Mouse (Mus musculus): Measurements from ENCODE around the gene Zfp109. TPM values are rescaled to one million over a fixed set of nuclear protein-coding genes. Genes with fewer than 3 reads are reported as not detected.
"Not testable (repeated sequence)": the region's sequence is repeated elsewhere in the genome, so short reads cannot be mapped to it uniquely, and the experiment has no call there.

The Zfp109 gene
- 4.1 and 4.2 TPM in 2 replicates for polyA plus RNA-seq (2012; rRNA removed)

DNA sequence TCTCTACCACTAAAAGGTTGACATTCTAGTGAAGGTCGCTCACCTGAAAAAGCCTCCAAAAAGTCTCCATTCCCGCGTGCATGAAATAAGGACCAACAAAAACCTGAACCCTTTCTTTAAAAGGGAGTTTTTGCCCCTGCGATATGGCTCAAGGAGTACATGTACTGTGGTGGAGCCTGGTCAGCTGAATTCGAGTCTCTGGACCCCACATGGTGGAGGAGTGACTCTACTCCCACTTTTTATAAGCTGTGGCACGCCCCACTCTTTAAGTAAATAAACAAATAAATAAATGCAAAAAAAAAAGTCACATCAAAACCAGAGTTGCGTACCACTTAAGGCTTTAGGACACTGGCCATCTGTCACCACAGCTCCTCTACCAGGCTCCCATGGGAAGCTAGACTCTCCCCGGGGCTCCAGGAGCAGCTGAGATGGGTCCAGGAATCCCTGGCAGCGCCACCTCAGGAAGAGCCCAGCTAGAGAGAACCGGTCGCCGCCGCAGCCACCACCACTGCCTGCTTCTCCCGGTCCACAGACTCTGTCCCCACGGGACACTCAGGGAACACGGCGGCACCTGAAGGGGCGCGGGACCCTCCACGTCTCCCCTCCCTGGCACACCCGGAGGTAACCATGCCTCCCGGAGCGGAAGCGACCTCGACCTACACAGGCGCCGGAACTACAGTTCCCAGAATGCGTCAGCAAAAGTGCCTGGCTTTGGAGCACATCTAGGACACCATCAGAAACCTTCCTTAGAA, at the start of gene Zfp109:
TSS of gene Zfp109 (minus strand) at position 521 of the 752 bp plus-strand sequence.
- DNase-seq (ENCODE audit: low spot score) = peak; percentile 40

DNA sequence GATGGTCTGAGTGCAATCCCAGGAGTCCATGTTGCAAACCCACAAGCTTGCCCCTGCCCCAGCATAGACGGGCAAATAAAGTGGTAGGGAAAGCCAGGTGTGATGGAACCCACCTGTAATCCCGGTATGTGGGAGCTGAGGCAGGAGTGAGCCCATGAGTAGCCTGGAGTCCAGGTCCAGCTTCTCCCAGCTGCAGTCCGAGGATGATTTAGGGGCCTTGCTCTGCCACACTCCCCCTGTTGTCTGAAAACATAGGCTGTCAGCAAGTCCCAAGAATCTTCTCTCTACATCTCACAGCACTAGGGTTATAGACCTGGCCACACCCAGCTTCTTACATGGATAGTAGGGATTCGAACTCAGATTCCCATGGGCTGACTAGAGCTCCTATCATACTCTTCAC, 49.6 kb upstream of the Zfp109 start:
- DNase-seq (ENCODE audit: low spot score) = no peak

DNA sequence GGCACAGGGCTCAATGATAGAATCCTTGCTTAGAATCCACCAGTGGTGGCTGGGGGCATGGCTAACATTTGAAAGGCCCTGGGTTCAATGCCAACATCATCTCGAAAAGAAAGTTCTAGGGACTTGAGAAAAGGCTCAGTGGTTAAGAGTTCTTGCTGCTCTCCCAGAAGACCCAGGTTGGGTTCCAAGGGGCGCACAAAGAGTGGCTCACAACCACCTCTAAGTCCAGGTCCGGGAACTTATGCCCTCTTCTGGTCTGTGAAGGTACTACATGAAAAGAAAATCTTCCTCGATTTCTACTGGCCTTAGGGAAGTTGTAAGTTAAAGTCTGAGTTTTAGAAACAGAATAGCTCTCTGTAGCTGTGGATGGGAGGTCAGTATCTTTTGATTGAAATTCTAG, 48.7 kb upstream of the Zfp109 start:
- no peak for DNase-seq (ENCODE audit: low spot score)

DNA sequence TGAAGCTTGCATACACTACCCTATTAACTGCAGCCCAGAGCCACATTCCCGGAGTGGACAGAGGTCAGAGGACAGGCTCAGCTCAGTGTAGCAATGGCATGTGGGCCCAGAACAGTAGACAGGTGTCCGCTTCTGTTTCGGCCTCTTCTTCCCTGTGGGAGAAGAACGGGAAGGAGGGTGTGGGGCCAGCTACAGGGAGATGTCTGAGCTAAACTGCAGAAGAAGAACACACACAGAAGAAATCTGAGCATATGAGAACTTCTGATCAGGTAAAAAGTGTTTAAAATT, 43.4 kb upstream of the Zfp109 start:
- no peak for DNase-seq (ENCODE audit: low spot score)

DNA sequence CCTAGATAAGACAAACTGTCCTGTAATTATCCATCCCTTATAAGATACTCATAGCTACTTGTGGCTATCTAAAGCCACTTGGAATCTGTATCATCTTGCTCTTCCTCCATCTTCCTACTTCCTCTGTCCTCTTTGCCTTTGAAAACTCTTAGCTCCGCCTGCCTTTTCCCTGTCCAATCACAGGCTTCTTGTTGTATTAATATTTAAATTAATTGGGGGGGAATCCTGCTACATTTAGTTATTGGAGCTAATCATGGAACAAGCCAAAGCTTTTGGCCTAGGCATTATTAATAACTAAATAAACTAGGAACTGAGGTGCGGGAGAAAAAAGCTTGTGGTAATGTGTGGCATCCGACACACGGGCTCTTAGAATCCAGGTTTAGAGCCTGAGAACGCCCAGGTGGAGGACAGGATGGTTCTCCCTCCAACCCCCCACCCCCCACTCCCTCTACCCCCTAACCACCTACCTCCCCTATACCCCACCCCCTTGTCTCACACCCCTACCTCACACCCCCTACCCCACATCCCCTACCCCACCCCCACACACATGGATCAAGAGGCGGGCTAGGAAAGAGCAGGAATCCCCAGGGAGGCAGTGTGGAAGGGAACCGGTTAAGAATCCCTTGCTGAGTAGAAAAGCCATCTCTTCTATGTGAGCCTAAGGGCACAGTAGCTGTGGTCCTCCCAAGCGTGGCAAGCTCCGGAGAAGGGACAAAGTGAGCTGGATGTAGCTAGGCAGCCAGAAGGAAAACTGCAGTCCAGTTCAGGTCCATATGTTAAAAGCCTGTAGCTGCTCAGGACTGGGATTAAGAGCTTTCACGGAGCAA, 42.9 kb upstream of the Zfp109 start:
- DNase-seq (ENCODE audit: low spot score) = no peak

DNA sequence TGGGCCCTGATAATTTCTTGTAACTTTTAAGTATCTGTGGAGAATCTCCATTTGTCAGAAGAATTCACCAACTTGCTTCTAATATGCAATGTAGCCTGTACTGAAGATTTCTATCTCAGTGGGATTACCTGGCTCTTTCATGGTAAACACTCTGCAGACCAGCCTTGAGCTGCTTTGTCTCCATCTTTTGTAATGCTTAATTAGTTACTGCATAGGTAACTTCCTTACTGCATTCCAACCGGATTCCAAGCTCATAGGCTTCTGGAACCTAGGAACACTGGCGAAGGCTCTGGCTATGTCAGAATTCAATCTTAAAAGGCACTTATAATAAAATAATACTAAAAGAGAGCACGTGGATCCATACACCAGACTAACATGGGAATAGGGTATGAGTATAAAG, 41.4 kb upstream of the Zfp109 start:
- DNase-seq (ENCODE audit: low spot score) = not testable (repeated sequence)

DNA sequence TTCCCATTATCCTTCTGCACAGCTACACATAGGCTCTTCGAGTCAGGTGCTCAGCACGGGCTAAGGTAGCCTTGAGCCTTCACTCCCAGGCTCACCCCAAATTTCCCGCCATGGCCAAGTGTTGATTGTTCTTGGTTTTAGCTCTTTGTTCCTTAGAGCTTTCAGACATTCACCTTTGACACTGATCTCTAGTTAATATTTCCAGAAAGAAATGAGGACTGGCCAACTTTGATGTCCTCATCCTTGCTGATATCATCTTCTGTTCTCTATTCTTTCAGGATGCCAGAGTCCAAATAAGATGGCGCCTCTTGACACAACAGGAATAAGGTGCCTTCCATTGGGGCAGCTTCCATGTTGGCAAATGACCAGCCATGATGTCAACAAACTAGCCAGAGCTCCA, 37.1 kb upstream of the Zfp109 start:
- DNase-seq (ENCODE audit: low spot score) = no peak

DNA sequence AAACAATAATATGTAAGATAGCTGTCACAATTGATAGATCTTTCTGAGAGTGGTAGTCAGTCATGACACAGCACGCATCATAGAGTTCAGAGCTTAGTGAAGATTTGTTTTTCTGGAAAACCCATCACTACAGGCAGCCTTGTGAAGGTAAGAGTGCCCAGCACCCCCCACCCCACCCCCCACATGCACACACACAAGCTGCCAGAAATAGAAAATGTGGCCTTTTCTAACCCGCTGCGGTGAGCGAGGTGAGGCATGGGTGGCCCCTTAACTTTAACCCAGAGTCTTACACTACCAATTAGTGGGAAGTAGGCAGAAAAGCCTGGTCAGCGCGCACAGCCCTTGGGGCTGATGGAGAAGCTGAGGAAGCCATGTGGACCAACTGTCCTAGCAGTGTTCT, 33.8 kb upstream of the Zfp109 start:
- no peak for DNase-seq (ENCODE audit: low spot score)

DNA sequence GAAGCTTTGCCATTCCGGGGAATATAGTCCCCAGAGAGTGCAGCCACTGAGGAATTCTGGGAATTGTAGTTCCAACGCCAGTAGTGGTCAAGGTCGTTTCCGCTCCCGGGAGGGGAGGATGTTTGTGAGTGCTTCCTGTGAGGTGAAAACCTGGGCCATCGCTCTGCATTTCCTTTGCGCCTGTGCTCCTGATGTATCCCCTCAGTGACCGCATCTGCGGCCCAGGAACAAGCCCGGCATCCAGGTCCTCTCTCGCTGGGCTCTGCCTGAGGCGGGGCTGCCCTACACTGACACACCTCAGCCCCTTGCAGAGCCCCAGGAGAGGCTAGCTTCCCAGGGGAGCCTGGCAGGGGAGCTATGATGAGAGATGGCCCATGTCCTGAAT, 32.9 kb upstream of the Zfp109 start, which contains the start of gene Zfp93:
TSS of gene Zfp93 (plus strand) at position 133 of the 385 bp plus-strand sequence.
- peak; percentile 33 for DNase-seq (ENCODE audit: low spot score)

DNA sequence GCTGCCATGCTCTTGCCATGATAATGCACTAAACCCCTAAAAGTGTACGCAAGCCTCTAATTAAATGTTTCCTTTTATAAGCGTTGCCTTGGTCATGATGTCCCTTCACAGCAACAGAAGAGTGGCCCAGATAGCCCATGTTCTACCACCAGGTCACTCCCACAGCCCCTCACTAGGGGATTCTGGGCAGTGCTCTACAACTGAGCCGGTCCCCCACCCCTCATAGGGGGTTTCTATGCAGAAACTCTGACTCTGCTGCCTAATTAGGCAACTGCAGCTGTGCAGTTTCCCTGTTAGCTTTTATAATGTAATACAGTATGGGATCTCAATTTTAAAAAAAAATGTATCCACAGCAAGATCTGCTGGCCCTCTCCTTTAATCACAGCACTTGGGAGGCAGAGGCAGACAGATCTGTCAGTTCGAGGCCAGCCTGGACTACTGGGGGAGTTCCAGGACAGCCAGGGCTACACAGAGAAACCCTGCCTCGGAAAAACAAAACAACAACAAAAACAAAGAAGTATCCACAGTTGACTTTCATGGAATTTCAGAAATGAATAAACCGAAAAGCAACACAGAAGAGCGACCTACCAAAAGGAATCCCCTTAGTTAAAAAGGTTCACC, 32.4 kb upstream of the Zfp109 start:
- no peak for DNase-seq (ENCODE audit: low spot score)

DNA sequence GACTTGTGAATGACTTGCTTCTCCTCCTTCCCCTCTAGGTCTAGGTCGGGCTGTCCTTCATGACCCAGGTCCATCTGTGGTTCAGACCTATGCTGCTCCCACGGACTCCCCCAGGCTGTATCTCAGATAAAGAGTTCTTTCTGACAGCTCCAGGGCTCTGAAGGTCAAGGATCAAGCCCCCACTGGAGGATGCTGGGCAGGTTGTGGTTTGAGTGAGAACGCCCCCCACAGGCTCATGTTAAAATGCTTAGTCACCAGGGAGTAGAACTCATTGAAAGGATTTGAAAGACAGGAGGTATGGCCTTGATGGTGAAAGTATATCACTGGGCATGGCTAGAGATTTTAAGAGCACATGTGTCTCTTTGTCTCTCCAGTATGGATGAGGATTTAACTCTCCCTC, 31.9 kb upstream of the Zfp109 start:
- DNase-seq (ENCODE audit: low spot score) = no peak

DNA sequence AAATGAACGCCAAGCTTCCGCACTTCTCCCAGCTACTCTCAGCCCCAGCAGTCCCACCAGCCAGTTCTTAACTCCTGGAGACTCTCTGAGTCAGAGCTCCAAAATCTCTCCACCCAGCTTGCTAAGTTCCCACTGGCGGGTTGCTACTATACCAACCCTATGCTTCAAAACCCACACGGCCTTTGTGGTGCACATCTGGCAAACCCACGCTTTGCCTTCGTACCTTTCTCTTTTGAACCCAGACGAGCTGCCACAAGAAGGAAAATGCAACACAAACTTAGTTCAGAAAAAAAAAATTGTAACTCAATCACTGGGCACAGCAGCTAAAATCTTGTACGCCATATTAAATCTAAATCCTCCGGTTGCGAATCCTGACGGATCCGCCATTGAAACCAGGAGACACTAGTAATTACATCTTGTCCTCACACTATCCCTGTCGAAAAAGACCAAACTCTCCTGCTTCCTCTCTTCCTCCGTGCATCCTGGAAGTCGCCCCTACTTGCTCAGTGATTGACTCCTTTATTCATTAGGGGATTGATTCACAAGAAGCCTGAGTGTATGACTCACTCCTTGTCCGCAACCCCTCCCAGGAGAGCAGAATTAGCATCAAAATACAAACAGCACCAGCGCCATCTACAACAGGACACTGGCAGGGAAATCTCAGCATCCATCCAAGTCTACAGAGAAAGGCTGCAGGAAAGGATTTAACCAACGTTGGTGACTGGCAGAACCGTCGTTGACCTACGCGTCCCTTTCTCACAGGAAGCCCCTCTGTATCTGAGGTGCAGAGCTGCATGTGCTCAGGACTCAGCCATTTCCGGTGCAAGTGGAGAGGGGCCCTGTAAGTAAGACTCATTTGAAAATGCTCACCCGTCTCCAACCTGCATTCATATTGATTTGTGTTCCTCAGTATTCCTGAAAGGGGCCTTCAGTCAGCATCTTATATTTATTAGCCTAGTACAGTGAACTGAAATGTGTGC, 31.1 kb upstream of the Zfp109 start:
- no peak for DNase-seq (ENCODE audit: low spot score)

DNA sequence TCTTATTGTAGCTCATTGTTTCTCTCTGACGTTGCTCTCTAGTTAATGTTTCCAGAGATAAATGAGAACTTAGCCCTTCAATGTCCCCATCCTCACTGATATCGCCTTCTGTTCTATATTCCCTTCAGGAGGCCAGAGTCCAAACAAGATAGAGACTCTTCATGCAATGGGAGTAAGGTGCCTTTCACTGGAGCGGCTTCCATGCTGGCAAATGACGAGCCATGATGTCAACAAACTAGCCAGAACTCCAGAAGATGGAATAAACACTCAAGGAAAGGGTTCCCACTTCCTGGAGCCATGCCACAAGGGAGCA, 22.6 kb upstream of the Zfp109 start:
- DNase-seq (ENCODE audit: low spot score) = no peak

DNA sequence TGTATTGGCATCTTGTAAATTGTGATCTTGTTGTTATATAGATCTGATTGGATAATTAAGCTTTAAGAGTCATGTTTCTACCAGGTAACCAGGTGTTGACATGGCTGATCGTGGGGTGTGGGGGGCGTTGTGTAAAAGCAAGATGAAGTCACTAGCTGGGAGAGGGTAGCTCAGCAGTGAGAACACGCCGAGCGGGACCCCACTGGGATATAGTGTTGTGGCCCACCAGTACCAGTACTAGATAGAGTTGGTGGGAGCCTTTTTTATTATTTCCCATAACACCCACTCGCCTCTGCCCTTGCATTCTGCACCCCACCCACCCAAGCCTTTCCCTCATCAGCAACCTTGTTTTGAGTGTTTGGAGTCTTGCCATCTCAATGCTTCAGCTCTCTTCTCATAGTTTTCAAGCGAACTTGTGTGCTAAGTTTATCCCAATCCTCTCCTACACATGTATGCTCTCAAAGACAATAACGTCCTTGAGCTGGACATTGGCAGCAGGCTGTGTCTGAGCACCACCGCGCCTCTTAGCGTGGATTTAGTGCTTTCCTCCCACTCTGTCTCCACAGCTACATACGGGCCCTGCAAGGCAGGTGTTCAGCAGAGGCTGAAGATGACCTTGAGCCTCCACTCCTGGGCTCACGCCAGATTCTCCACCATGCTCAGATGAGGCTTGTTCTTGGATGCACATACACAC, 22.1 kb upstream of the Zfp109 start:
- DNase-seq (ENCODE audit: low spot score) = no peak

DNA sequence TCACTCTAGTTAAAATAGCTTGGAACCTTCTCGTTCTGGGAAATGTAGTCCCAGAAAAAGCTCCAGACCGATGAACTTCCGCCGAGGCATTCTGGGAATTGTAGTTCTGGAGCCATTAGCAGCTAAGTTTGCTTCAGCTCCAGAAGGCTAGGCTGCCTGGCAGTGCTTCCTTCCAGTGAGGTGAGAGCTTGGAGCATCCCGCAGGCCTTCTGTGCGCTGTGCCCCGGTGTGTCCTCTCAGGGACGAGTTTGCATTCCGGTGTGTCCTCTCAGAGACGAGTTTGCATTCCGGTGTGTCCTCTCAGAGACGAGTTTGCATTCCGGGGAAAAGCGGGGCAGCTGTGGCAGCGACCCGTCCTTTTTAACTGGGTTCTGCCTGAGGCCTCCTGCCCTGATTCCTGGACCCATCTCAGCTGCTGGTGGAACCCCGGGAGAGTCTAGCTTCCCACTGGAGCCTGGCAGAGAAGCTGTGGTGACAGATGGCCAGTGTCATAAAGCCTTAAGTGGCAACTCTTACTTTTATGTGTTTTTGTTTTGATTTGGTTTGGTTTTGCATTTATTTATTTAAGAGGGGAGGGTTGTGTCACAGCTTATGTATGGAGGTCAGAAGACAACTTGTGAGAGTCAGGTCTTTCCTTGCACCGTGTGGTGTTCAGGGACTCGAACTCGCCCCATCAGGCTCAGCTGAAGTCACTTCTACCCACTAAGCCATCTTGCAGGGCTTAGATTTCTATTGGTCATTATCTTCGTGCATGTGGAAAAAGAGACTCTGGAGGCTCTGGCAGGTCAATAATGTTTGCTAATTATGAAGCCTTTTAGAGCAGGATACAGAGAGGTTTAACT, 17.5 kb upstream of the Zfp109 start, which contains the start of gene Zfp108:
TSS of gene Zfp108 (plus strand) at position 162 of the 842 bp plus-strand sequence.
- DNase-seq (ENCODE audit: low spot score) = peak; percentile 50

DNA sequence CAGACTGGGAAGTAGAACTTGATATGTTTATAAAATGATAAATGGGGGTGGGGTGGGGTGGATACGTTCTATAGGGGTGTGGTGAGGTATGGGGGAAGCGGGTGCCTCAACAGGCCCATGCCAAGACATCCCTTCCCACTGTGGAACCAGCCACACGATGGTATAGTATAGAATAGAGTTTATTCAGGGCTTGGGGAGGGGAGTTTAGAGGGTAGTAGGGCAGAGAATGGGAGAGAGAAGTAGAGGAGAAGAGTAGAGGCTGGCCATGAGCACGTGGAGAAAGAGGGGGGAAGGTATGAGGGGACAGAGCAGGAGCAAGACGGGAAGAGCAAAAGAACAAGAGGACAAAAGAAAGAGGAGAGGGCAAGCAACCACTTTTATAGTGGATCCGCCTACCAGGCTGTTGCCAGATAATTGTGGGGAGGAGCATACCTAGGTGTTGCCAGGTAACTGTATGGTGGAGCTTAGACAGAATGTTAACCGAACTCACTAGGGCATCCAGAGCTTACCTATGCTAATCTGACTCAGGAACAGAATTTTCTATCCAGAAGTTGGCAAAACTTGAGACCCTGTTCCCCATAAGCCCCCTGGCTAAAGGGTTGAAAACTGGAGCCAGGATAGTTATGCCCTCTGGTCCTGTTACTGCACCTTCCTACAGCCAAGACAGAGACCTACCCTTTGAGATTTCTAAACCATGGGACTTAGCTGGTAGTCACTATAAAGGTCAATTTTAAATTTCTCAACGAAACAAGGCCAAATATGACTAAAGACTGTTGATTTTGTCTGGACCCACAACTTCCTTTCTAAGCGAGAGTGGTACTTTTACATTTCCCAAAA, 16.6 kb upstream of the Zfp109 start:
- DNase-seq (ENCODE audit: low spot score) = no peak

DNA sequence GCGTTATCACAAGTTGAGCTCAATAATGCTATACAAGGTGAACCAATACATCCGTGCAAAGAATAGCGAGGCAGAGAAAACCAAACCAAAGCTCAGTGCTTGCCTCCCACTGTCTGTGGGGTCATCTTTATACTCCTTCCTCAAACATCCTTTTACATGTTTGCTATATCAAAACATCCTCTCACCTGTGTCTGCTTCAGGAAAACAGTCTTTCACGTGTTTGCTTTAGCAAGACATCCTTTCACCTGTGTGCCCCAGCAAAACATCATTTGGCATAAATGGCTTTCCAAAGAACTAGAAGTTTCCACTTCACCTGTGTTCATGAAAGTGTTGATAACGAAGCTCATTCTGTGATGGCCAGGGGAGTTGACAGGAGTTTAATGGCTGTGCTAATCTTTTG, 26.0 kb downstream of the Zfp109 start, which contains the start of gene Zfp111:
TSS of gene Zfp111 (minus strand) at position 101 of the 400 bp plus-strand sequence.
- no peak for DNase-seq (ENCODE audit: low spot score)

DNA sequence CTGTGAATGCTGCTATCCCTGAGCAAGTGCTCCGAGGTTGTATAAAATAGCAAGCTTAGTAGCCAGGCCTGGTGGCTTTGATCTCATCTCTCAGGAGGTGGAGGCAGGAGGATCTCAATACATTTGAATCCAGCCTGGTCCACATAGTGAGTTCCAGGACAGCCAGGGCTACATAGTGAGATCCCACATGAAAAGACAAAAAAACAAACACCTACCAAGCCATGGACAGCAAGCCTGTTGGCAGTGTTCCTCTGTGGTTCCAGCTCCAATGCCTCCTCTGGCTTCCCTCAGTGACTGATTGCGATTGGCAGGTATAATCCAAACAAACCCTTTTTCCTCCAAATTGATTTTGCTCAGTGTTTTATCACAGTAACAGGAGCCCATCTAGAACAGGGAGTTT, 27.1 kb downstream of the Zfp109 start:
- no peak for DNase-seq (ENCODE audit: low spot score)

DNA sequence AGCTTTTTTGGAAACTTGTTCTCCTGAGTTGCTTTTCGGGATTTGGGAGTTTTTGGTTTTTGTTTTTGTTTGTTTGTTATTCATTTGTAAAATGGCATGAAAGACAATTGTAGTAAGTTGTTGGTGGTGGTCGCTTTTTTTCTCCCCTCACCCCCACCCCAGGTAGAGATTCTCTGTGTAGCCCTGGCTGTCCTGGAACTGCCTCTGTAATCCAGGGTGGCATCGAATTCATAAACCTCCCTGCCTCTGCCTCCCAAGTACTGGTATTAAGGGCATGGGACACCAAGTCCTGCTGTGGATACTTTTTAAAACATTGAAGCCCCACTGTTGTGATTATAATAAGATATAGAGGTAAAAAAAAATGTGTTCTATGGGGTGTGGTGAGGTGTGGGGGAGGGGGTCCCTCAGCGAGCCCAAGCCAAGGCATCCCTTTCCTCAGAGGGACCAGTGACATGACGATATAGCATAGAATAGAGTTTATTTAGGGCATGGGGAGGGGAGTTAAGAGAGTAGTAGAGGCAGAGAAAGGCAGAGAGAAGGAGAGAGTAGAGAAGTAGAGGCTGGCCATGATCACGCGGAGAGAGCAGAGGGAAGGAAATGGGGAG, 29.0 kb downstream of the Zfp109 start:
- no peak for DNase-seq (ENCODE audit: low spot score)
